Comparison of ENCODE assay signal across 21 mouse cellular contexts in the genomic region with DNA sequence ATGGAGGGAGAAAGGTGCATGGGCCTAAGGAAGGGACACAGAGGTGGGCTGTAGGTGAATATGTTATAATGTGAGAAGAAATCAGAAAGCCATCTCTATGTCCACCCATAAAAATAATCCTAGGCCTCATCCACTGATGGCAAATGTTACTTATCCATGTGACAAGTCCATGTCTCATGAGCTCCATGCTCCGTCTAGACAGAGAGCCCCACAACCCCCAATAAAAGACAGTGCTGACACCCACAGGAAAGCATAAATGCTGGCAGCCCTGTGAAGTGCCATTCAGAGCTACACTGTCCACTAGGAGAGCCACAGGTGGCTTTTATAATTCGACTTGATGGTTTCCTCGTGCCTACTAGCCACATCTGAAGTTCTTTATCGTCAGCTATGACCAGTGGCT.
DNase-seq lines count a peak whose midpoint lies in the region; ATAC-seq lines count a peak whose summit lies in the region.
"Had no signal": no experiment of that assay in that cellular context is flagged by ENCODE, and none has a peak within 500 bp of the region (broad histone marks: within the 10 kb centered on the region; RNA-seq: fewer than 3 reads in every experiment).

No protein-coding gene starts in this region.

- 31% methylated on average over 4 of the region's 4 CpGs for WGBS in limb, embryonic 11.5 days
- 61% methylated on average over 4 of the region's 4 CpGs for WGBS in limb, embryonic 10.5 days
- WGBS in embryonic facial prominence, embryonic 10.5 days: 85% methylated on average over 4 of the region's 4 CpGs

- peaks cover 8% of the 10 kb centered on the region for H3K4me1 ChIP-seq in limb, embryonic 11.5 days (ENCODE audit: control insufficient read depth, insufficient read depth, low read length)
- H3K4me1 ChIP-seq in limb, embryonic 10.5 days: peaks cover 18% of the 10 kb centered on the region
- peaks cover 12% of the 10 kb centered on the region for H3K4me1 ChIP-seq in embryonic facial prominence, embryonic 10.5 days

- no peaks in the 10 kb centered on the region; the same call in 1 of the 2 replicates for H3K36me3 ChIP-seq in limb, embryonic 11.5 days (ENCODE audit: control insufficient read depth, insufficient read depth, low read length)
- H3K36me3 ChIP-seq in limb, embryonic 10.5 days: peaks cover 15% of the 10 kb centered on the region
- H3K36me3 ChIP-seq in embryonic facial prominence, embryonic 10.5 days (replicated peaks): peaks cover 36% of the 10 kb centered on the region
- H3K36me3 ChIP-seq: G1E had no signal

- DNase-seq in heart, adult 11 months: peak; percentile 55
- DNase-seq in heart, adult 8-10 months (ENCODE audit: low spot score): no peak
- peak; percentile 36 for DNase-seq in limb, embryonic 11.5 days (ENCODE audit: low spot score)
- no peak for DNase-seq in limb, embryonic 10.5 days (ENCODE audit: low spot score)
- DNase-seq in forelimb bud, embryonic 11.5 days (ENCODE audit: low read depth, low spot score): peak; percentile 39
- DNase-seq in embryonic facial prominence, embryonic 10.5 days (ENCODE audit: low spot score): no peak
- DNase-seq: adrenal gland, adult 2 months; adrenal gland, adult 8-10 months; adrenal gland, postnatal 10 days; adrenal gland, postnatal 14 days; adrenal gland, postnatal 25 days; adrenal gland, postnatal 36 days; B cell, adult 2 months; cerebellum, adult 11 months; cerebellum, adult 11-12 months; cerebellum, adult 18-20 months had no signal

- no peaks in the 10 kb centered on the region for H3K9me3 ChIP-seq in limb, embryonic 11.5 days (ENCODE audit: control insufficient read depth, low read length)
- no peaks in the 10 kb centered on the region for H3K9me3 ChIP-seq in limb, embryonic 10.5 days (replicated peaks)
- H3K9me3 ChIP-seq in embryonic facial prominence, embryonic 10.5 days: no peaks in the 10 kb centered on the region

- no peak overlapping the region for H3K9ac ChIP-seq in limb, embryonic 11.5 days (ENCODE audit: low read length)

- no peak overlapping the region for H3K4me2 ChIP-seq in limb, embryonic 11.5 days (ENCODE audit: low read depth, severe bottlenecking)

- H3K4me3 ChIP-seq in limb, embryonic 11.5 days (ENCODE audit: low read depth, low read length): no peak overlapping the region
- H3K4me3 ChIP-seq in limb, embryonic 10.5 days: no peak overlapping the region
- no peak overlapping the region for H3K4me3 ChIP-seq in embryonic facial prominence, embryonic 10.5 days

- ATAC-seq in limb, embryonic 11.5 days (ENCODE audit: insufficient number of reproducible peaks, low FRiP score, low TSS enrichment, low read depth): 0 out of 2 replicates have a peak, but pooled peaks have one; percentile 65
- ATAC-seq: activated CD4-positive, CD25-positive, alpha-beta regulatory T cell, adult 4 months; CD4-positive, CD25-positive, alpha-beta regulatory T cell, adult 4 months; Patski had no signal

- no peaks in the 10 kb centered on the region for H3K27me3 ChIP-seq in limb, embryonic 11.5 days (ENCODE audit: control insufficient read depth, insufficient read depth, low read length)
- H3K27me3 ChIP-seq in limb, embryonic 10.5 days (ENCODE audit: low read depth, poor library complexity, severe bottlenecking): no peaks in the 10 kb centered on the region
- H3K27me3 ChIP-seq in embryonic facial prominence, embryonic 10.5 days (replicated peaks; ENCODE audit: low read depth, poor library complexity, severe bottlenecking): no peaks in the 10 kb centered on the region
- H3K27me3 ChIP-seq: CH12.LX had no signal

- no peak overlapping the region for H3K27ac ChIP-seq in limb, embryonic 11.5 days (replicated peaks; ENCODE audit: low read depth, low read length)
- no peak overlapping the region for H3K27ac ChIP-seq in limb, embryonic 10.5 days
- H3K27ac ChIP-seq in embryonic facial prominence, embryonic 10.5 days (replicated peaks): no peak overlapping the region

Comparison
In these comparisons a context has a peak if more than half of its experiments do, and no peak if none do; other contexts are left out.
1. DNase-seq: peak in heart, adult 11 months (single experiment), limb, embryonic 11.5 days (single experiment) and forelimb bud, embryonic 11.5 days (single experiment); none in heart, adult 8-10 months (single experiment), limb, embryonic 10.5 days (single experiment) and embryonic facial prominence, embryonic 10.5 days (single experiment).